Mouse (Mus musculus) heart, postnatal 0 days (tissue): ENCODE measurements at regions not wholly inside any gene's neighbourhood (a gene's known extent, or its start where the extent isn't known, plus 50 kb on each side); places are given as distances from the start of the nearest gene placed in this dataset.
"Not testable (repeated sequence)": the region's sequence is repeated elsewhere in the genome, so short reads cannot be mapped to it uniquely, and the experiment has no call there.

Source experiments
- ATAC-seq: fragments of 200-750 bp; cut with Nextera tagmentation; 2 replicates; pipeline ENCODE4 v1.8.0; 2017; ENCODE audit warnings: low read depth, moderate number of reproducible peaks, moderate library complexity; ENCODE audit not compliant: insufficient read depth
- DNase-seq: peaks from one replicate; pipeline ENCODE4 v3.0.0-alpha.2; 2016; ENCODE audit warnings: low spot score
- H3K27ac ChIP-seq: fragments of 300-500 bp; sonication (generic); 2 replicates; pipeline ENCODE4 v1.5.1; 2014; ENCODE audit warnings: low read depth, mild to moderate bottlenecking
- H3K27me3 ChIP-seq: fragments of 300-500 bp; sonication (generic); 2 replicates; pipeline ENCODE4 v1.6.1; 2014; ENCODE audit warnings: low read length, mixed read lengths; ENCODE audit not compliant: control insufficient read depth, insufficient read depth
- H3K36me3 ChIP-seq: fragments of 300-500 bp; sonication (generic); replicated peaks from 2 replicates; pipeline ENCODE4 v1.6.1; 2014; ENCODE audit warnings: low read length, mixed read lengths; ENCODE audit not compliant: control insufficient read depth, insufficient read depth
- H3K4me1 ChIP-seq: fragments of 300-500 bp; sonication (generic); 2 replicates; pipeline ENCODE4 v1.6.1; 2014; ENCODE audit warnings: antibody characterized with exemption; ENCODE audit not compliant: control insufficient read depth, insufficient read depth
- H3K4me2 ChIP-seq: fragments of 300-500 bp; sonication (generic); 2 replicates; pipeline ENCODE4 v1.6.1; 2014; ENCODE audit warnings: low read depth, mild to moderate bottlenecking, low read length, moderate library complexity
- H3K4me3 ChIP-seq: fragments of 300-500 bp; sonication (generic); 2 replicates; pipeline ENCODE4 v1.5.1; 2014; ENCODE audit warnings: low read depth, low read length
- H3K9ac ChIP-seq: fragments of 300-500 bp; sonication (generic); replicated peaks from 2 replicates; pipeline ENCODE4 v1.6.1; 2014; ENCODE audit warnings: low read depth, low read length, mixed read lengths
- H3K9me3 ChIP-seq: fragments of 300-500 bp; sonication (generic); replicated peaks from 2 replicates; pipeline ENCODE4 v1.6.1; 2016; ENCODE audit warnings: low read length; ENCODE audit not compliant: control insufficient read depth
- CTCF ChIP-seq: IDR thresholded peaks from 2 replicates; pipeline ENCODE4 v1.5.1; 2016; ENCODE audit warnings: antibody characterized with exemption, control low read depth, low read depth
- EP300 ChIP-seq: IDR thresholded peaks from 2 replicates; pipeline ENCODE4 v1.6.1; 2016; ENCODE audit warnings: antibody characterized with exemption, low read depth
- WGBS: fragments of 180-500 bp; shearing (Covaris S2); extraction: QIAGEN DNeasy Blood & Tissue Kit; methylation state at CpG from one replicate; pipeline ENCODE4 v1.1.7; 2014; 5-methylcytosine and 5-hydroxymethylcytosine counted together

DNA sequence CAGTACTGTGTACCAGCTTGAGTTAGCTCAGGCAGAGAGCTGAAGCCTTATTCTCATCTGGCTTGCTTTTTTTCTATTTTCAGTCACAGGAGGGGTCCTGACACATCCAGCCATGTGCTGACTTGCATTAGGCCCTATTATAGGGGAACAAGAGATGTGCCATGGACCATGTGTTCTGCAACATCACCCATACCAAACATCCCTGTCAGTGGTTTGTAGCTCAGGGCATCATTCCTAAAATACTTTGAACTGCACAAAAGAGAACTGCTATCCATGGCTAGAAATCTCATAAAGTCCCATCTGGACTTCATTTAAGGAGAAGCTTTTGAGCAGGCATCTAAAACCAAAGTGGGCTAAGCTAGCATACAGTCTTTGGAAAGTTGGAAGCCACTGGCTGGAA lies 304.1 kb downstream of the Sec16b start:
- H3K36me3 ChIP-seq: no peaks in the 10 kb centered on the region
- H3K4me2 ChIP-seq: no peak overlapping the region
- no peak overlapping the region for H3K9ac ChIP-seq
- H3K27me3 ChIP-seq: no peaks in the 10 kb centered on the region
- no peaks in the 10 kb centered on the region for H3K9me3 ChIP-seq
- no peaks in the 10 kb centered on the region for H3K4me1 ChIP-seq
- no peak for DNase-seq
- H3K27ac ChIP-seq: no peak overlapping the region
- no peak for ATAC-seq
- no peak for TF ChIP-seq EP300
- TF ChIP-seq CTCF: no peak
- no peak overlapping the region for H3K4me3 ChIP-seq

GRCm38 (mm10) chr1:157827966-157828365 lies 321.4 kb downstream of the Sec16b start:
- TF ChIP-seq EP300 (no peak), CTCF (no peak)
- Histone ChIP-seq H3K27ac (no peak overlapping the region), H3K27me3 (no peaks in the 10 kb centered on the region), H3K4me3 (no peak overlapping the region), H3K4me1 (no peaks in the 10 kb centered on the region), H3K4me2 (no peak overlapping the region), H3K9me3 (no peaks in the 10 kb centered on the region), H3K36me3 (no peaks in the 10 kb centered on the region), H3K9ac (no peak overlapping the region)
- WGBS: 58% methylated on average over 2 of the region's 2 CpGs
- no peak for ATAC-seq
- DNase-seq: no peak

DNA sequence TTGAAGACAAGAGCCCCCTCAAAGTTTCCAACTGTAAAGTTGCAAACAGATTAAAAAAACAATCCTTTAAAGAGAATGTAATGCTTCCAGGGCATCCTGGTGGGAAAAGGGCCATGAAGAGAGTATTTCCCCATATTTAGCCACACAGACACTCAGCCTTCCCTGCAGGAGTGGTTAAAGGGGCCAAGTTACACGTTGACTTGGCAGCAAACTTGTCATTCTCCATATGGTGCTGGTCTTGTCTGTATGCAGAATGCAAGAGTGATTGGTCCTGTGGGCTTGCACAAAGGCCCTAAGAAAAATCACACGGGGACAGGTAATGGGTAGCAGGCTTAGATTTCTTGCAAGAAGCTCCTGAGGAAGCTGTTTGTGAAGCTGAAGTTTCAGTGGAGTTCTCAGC lies 325.0 kb downstream of the Sec16b start:
- Histone ChIP-seq H3K4me3 (no peak overlapping the region), H3K4me2 (no peak overlapping the region), H3K36me3 (no peaks in the 10 kb centered on the region), H3K4me1 (no peaks in the 10 kb centered on the region), H3K27ac (no peak overlapping the region), H3K27me3 (no peaks in the 10 kb centered on the region), H3K9me3 (no peaks in the 10 kb centered on the region), H3K9ac (no peak overlapping the region)
- DNase-seq (no peak), ATAC-seq (no peak)
- 28% methylated on average over 2 of the region's 2 CpGs for WGBS
- no peak for TF ChIP-seq CTCF
- no peak for TF ChIP-seq EP300

DNA sequence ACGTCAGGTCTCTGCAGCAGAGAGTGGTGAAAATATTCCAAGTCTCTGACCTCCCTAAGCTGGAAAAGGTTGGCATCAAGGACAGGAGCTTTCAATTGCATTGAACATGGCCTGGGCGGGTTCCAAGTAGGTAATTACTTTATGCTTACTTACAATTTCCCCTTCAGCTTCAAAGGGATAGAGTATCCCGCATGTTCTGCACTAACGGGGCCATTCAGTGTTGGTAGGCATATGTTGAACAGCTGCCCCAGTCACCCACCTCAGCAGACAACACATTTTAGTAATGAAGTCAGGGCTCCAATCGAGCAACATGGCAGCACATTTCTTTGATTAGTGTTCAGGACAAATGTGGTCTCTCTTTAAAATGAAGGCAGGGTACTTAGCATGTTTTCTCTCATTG lies 366.2 kb downstream of the Sec16b start:
- H3K4me3 ChIP-seq: no peak overlapping the region
- TF ChIP-seq EP300 (no peak), CTCF (no peak)
- WGBS: 65% methylated on average over 5 of the region's 5 CpGs
- ATAC-seq: no peak
- H3K4me2 ChIP-seq: no peak overlapping the region
- H3K27ac ChIP-seq: no peak overlapping the region
- DNase-seq: no peak
- H3K9me3 ChIP-seq: 0 out of 2 replicates have a peak, but pooled peaks cover 3% of the 10 kb centered on the region
- H3K36me3 ChIP-seq: no peaks in the 10 kb centered on the region
- no peaks in the 10 kb centered on the region for H3K27me3 ChIP-seq
- no peaks in the 10 kb centered on the region for H3K4me1 ChIP-seq
- no peak overlapping the region for H3K9ac ChIP-seq

DNA sequence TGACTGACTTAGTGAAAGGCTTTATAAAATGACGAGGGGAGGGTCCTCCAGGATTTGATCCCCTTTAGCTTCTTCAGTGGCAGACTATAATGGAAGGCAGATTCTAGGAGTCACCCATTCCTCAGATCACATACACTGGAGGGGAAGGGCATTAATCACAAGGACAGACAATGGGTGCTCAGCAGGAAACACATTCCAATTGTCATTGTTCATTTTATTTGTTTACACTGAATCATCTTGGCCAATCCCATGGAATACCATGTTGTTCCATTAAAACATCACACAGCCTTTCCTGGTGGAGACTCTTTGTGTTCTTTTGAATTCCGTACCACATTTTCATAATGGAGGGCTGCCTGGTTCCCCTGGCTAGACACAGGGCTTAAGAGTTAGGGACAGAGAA lies 368.5 kb downstream of the Sec16b start:
- H3K27me3 ChIP-seq: no peaks in the 10 kb centered on the region
- 56% methylated on average over 2 of the region's 2 CpGs for WGBS
- H3K4me3 ChIP-seq: no peak overlapping the region
- no peak overlapping the region for H3K27ac ChIP-seq
- H3K9ac ChIP-seq: no peak overlapping the region
- no peaks in the 10 kb centered on the region for H3K36me3 ChIP-seq
- ATAC-seq: no peak
- H3K9me3 ChIP-seq: no peaks in the 10 kb centered on the region
- no peak for DNase-seq
- H3K4me2 ChIP-seq: no peak overlapping the region
- no peak for TF ChIP-seq EP300
- TF ChIP-seq CTCF: no peak
- no peaks in the 10 kb centered on the region for H3K4me1 ChIP-seq

DNA sequence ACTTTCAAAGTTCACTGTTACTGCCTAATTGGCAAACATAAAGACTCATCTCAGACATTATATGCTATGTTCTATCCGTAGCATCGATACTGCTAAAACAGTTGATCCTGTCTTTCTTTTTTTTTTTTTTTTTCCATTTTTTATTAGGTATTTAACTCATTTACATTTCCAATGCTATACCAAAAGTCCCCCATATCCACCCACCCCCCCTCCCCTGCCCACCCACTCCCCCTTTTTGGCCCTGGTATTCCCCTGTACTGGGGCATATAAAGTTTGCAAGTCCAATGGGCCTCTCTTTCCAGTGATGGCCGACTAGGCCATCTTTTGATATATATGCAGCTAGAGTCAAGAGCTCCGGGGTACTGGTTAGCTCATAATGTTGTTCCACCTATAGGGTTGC lies 370.6 kb downstream of the Sec16b start:
- WGBS: 96% methylated on average over 2 of the region's 4 CpGs
- DNase-seq, H3K9ac ChIP-seq, H3K36me3 ChIP-seq, H3K4me2 ChIP-seq, H3K4me1 ChIP-seq, H3K4me3 ChIP-seq, H3K27ac ChIP-seq, H3K9me3 ChIP-seq, ATAC-seq, H3K27me3 ChIP-seq: not testable (repeated sequence)
